Mouse (Mus musculus) CH12.LX (cell line): ENCODE measurements around the gene Ms4a10. TPM values are rescaled to one million over a fixed set of nuclear protein-coding genes. Genes with fewer than 3 reads are reported as not detected.

Experiments
- DNase-seq: peaks from one replicate; pipeline ENCODE4 v3.0.0-alpha.2; 2013; ENCODE audit errors: extremely low read depth
- H3K27ac ChIP-seq: 2 replicates; pipeline ENCODE4 v1.5.1; 2012; ENCODE audit warnings: low read depth, mild to moderate bottlenecking, control low read depth, moderate library complexity; ENCODE audit not compliant: insufficient read depth
- H3K27me3 ChIP-seq: replicated peaks from 2 replicates; pipeline ENCODE3; 2012; ENCODE audit warnings: inconsistent platforms
- H3K36me3 ChIP-seq, 2 experiments: replicated peaks in 1 of 2; 2 replicates each; pipeline versions ENCODE3 to v1.6.1; 2012; ENCODE audit warnings: inconsistent platforms in 1 of 2, low read length in 1 of 2, mild to moderate bottlenecking in 1 of 2, mixed read lengths in 1 of 2, moderate library complexity in 1 of 2; ENCODE audit not compliant: control insufficient read depth in 1 of 2, insufficient read depth in 1 of 2
- H3K4me1 ChIP-seq, 2 experiments: 2 replicates each; pipeline ENCODE4 v1.6.1; 2012; ENCODE audit warnings: inconsistent platforms in 1 of 2, moderate library complexity in 1 of 2; ENCODE audit not compliant: insufficient read depth in 2 of 2, control insufficient read depth in 1 of 2
- H3K4me2 ChIP-seq: 2 replicates; pipeline ENCODE4 v1.6.1; 2012; ENCODE audit warnings: low read depth, mild to moderate bottlenecking, control low read depth; ENCODE audit not compliant: poor library complexity, insufficient read depth, severe bottlenecking
- H3K4me3 ChIP-seq, 3 experiments: fragments of 150-350 bp in 1 of 3; sonication (generic) in 1 of 3; replicated peaks in 1 of 3; 2 replicates each; pipeline versions ENCODE3 to v1.5.1; 2011 to 2012; ENCODE audit warnings: low read depth in 2 of 3, low read length in 2 of 3, mild to moderate bottlenecking in 2 of 3, moderate library complexity in 2 of 3, control low read depth in 1 of 3, improper control_type of control experiment in 1 of 3, inconsistent platforms in 1 of 3, mixed read lengths in 1 of 3; ENCODE audit not compliant: poor library complexity in 1 of 3
- H3K79me2 ChIP-seq: replicated peaks from 2 replicates; pipeline ENCODE4 v1.6.1; 2012; ENCODE audit warnings: mild to moderate bottlenecking, moderate library complexity; ENCODE audit not compliant: control insufficient read depth, poor library complexity, insufficient read depth, severe bottlenecking; ENCODE audit errors: extremely low read depth
- H3K9ac ChIP-seq: 2 replicates; pipeline ENCODE4 v1.6.1; 2012; ENCODE audit warnings: low read depth, mild to moderate bottlenecking, control low read depth, moderate library complexity; ENCODE audit not compliant: insufficient read depth
- H3K9me3 ChIP-seq: replicated peaks from 2 replicates; pipeline ENCODE3; 2012; ENCODE audit warnings: low read length, inconsistent platforms, mixed read lengths
- CHD1 ChIP-seq: IDR thresholded peaks from 2 replicates; pipeline ENCODE4 v1.6.1; 2012; ENCODE audit warnings: low read depth, low read length, improper control_type of control experiment, inconsistent platforms
- CHD2 ChIP-seq: IDR thresholded peaks from 2 replicates; pipeline ENCODE4 v1.6.1; 2011; ENCODE audit warnings: low read length, improper control_type of control experiment
- CTCF ChIP-seq, 2 experiments: IDR thresholded peaks in 1 of 2; conservative IDR thresholded peaks in 1 of 2; 2 replicates each; pipeline ENCODE4 v1.5.1; 2011 to 2012; ENCODE audit warnings: low read depth in 2 of 2, low read length in 2 of 2, improper control_type of control experiment in 1 of 2, inconsistent platforms in 1 of 2, mild to moderate bottlenecking in 1 of 2, moderate library complexity in 1 of 2
- ETS1 ChIP-seq: conservative IDR thresholded peaks from 2 replicates; pipeline ENCODE4 v1.6.1; 2012; ENCODE audit warnings: low read depth, mild to moderate bottlenecking, inconsistent platforms, low read length, improper control_type of control experiment, moderate library complexity
- IRF4 ChIP-seq: IDR thresholded peaks from 2 replicates; pipeline ENCODE4 v1.6.1; 2014; ENCODE audit warnings: low read depth, mild to moderate bottlenecking, inconsistent platforms, low read length, improper control_type of control experiment
- JUN ChIP-seq: IDR thresholded peaks from 2 replicates; pipeline ENCODE4 v1.6.1; 2011; ENCODE audit warnings: low read depth, mild to moderate bottlenecking, low read length, improper control_type of control experiment, moderate library complexity; ENCODE audit not compliant: insufficient read depth
- JUND ChIP-seq: conservative IDR thresholded peaks from 2 replicates; pipeline ENCODE4 v1.6.1; 2011; ENCODE audit warnings: low read depth, low read length, improper control_type of control experiment
- KAT2A ChIP-seq: IDR thresholded peaks from 2 replicates; pipeline ENCODE4 v1.6.1; 2012; ENCODE audit warnings: low read length, improper control_type of control experiment, inconsistent platforms; ENCODE audit not compliant: insufficient replicate concordance
- MAX ChIP-seq: IDR thresholded peaks from 2 replicates; pipeline ENCODE4 v1.6.1; 2011; ENCODE audit warnings: low read length, improper control_type of control experiment
- MXI1 ChIP-seq: IDR thresholded peaks from 2 replicates; pipeline ENCODE4 v1.6.1; 2011; ENCODE audit warnings: mild to moderate bottlenecking, low read depth, low read length, improper control_type of control experiment
- NELFE ChIP-seq: IDR thresholded peaks from 2 replicates; pipeline ENCODE4 v1.6.1; 2011; ENCODE audit warnings: low read depth, low read length, improper control_type of control experiment
- NRF1 ChIP-seq: IDR thresholded peaks from 2 replicates; pipeline ENCODE4 v1.6.1; 2014; ENCODE audit warnings: low read depth, mild to moderate bottlenecking, inconsistent platforms, low read length, improper control_type of control experiment, moderate library complexity
- PAX5 ChIP-seq: IDR thresholded peaks from 2 replicates; pipeline ENCODE4 v1.6.1; 2012; ENCODE audit warnings: low read length, inconsistent platforms, mixed read lengths
- POLR2A ChIP-seq: IDR thresholded peaks from 2 replicates; pipeline ENCODE4 v1.6.1; 2011; ENCODE audit warnings: low read depth, mild to moderate bottlenecking, improper control_type of control experiment, low read length
- POLR2AphosphoS2 ChIP-seq: IDR thresholded peaks from 2 replicates; pipeline ENCODE4 v1.6.1; 2011; ENCODE audit warnings: low read depth, low read length, improper control_type of control experiment
- RAD21 ChIP-seq: IDR thresholded peaks from 2 replicates; pipeline ENCODE4 v1.6.1; 2011; ENCODE audit warnings: low read depth, mild to moderate bottlenecking, low read length, improper control_type of control experiment, moderate library complexity
- RCOR1 ChIP-seq: conservative IDR thresholded peaks from 2 replicates; pipeline ENCODE4 v1.6.1; 2012; ENCODE audit warnings: low read depth, mild to moderate bottlenecking, inconsistent platforms, low read length, improper control_type of control experiment
- SIN3A ChIP-seq: IDR thresholded peaks from 2 replicates; pipeline ENCODE4 v1.6.1; 2012; ENCODE audit warnings: low read length, improper control_type of control experiment, inconsistent platforms
- SMC3 ChIP-seq: IDR thresholded peaks from 2 replicates; pipeline ENCODE4 v1.6.1; 2011; ENCODE audit warnings: low read depth, low read length, improper control_type of control experiment
- USF1 ChIP-seq: IDR thresholded peaks from 2 replicates; pipeline ENCODE4 v1.6.1; 2014; ENCODE audit warnings: low read depth, mild to moderate bottlenecking, inconsistent platforms, low read length, improper control_type of control experiment
- ZKSCAN1 ChIP-seq: IDR thresholded peaks from 2 replicates; pipeline ENCODE4 v1.6.1; 2012; ENCODE audit warnings: low read depth, inconsistent platforms, low read length, improper control_type of control experiment, borderline replicate concordance
- dilution Hi-C: fragments of 300-500 bp; cut with MboI; formaldehyde crosslinking; loops from 2 replicates; pipeline ENCODE4 v1.14.3; 2020; ENCODE audit warnings: low sequenced_read_pairs; ENCODE audit not compliant: extremely low pct_unique_long_range_greater_than_20kb, extremely low pct_ligation_motif_present
- in situ Hi-C: fragments of 300-500 bp; cut with MboI; formaldehyde crosslinking; loops from 3 replicates; pipeline ENCODE4 v1.14.3; 2019; ENCODE audit warnings: low sequenced_read_pairs, low pct_ligation_motif_present, low pct_unique_long_range_greater_than_20kb, mixed read lengths
- polyA plus RNA-seq: library from polyadenylated mRNA; unstranded; fragments of >175 nt; gene quantifications from 2 replicates; pipeline ENCODE4 v1.2.1, GENCODE M21; 2012; ENCODE audit warnings: low read depth; ENCODE audit not compliant: insufficient read length
- total RNA-seq, 2 experiments: library from RNA; depleted of rRNA; stranded (reverse); fragments of 300-350 nt in 1 of 2; fragments of >200 nt in 1 of 2; gene quantifications; 2 replicates each; pipeline ENCODE4 v1.2.3; 2012 to 2014

Ms4a10 gene
- total and polyA plus RNA-seq, 3 experiments = not detected

DNA sequence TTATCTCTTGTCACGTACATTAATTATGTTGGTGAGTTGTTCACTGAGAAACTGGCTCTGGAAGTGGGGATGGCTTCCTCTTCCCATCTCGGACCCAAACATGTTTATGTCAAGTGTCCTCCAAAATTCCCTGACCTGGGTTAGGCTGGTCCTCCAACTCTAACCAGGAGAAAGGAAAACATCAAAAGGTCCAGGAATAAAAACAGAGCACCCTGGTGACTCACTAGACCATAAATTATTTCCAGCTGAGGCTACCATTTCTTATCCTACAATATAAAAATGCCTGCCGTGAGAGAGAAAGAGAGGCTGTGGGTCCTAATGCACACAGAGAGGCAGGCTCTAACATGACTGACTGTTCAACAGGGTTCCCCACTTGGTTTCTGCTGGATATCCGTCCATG, 50.2 kb downstream of the Ms4a10 start:
- no peaks in the 10 kb centered on the region for H3K9me3 ChIP-seq
- TF ChIP-seq RCOR1 (no peak), POLR2AphosphoS2 (no peak), SIN3A (no peak), SMC3 (no peak), CHD2 (no peak), IRF4 (no peak), MXI1 (no peak), ETS1 (no peak), JUN (no peak)
- no peak overlapping the region for H3K4me3 ChIP-seq
- H3K4me2 ChIP-seq = no peak overlapping the region
- no peak overlapping the region for H3K9ac ChIP-seq
- in situ Hi-C loops = no loop called here
- no peaks in the 10 kb centered on the region for H3K36me3 ChIP-seq
- peaks cover 0 to 15% of the 10 kb centered on the region in 2 experiments; a peak in 2 of 4 replicates for H3K4me1 ChIP-seq
- dilution Hi-C loops = no loop called here
- H3K27me3 ChIP-seq = peaks cover 2% of the 10 kb centered on the region
- no peaks in the 10 kb centered on the region for H3K79me2 ChIP-seq
- no peak overlapping the region for H3K27ac ChIP-seq
- DNase-seq = no peak

DNA sequence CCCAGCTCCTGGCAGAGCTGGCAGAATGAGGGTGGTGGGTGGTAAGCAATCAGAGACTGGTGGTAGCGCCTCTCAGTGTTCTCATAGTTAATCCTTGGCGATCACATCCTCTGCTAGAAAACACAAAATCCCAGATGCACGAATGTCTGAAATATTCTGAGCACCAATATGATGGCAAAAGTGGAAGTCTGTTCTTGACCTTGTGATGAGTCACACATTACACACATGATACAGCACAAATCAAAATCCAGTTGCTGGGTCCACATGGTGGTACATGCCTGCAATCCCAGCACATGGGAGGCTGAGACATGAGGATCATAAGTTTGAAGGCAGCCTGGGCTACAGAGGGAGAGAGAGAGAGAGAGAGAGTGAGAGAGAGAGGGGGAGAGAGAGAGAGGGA, 53.4 kb downstream of the Ms4a10 start:
- H3K79me2 ChIP-seq = no peaks in the 10 kb centered on the region
- H3K4me1 ChIP-seq = peaks cover 6 to 31% of the 10 kb centered on the region in 2 experiments
- in situ Hi-C loops = no loop called here
- H3K4me2 ChIP-seq = no peak overlapping the region
- no peak overlapping the region for H3K27ac ChIP-seq
- TF ChIP-seq PAX5 (no peak), IRF4 (no peak), RAD21 (no peak), NRF1 (no peak), NELFE (no peak), CHD1 (no peak), MAX (no peak), POLR2AphosphoS2 (no peak), ZKSCAN1 (no peak), CTCF (conservative IDR thresholded peaks at IDR 0.05 in 1 of 2, IDR thresholded peaks at IDR 0.05 in 1 of 2; ENCODE audit: low read depth in 2 of 2, low read length in 2 of 2) (no peak), MXI1 (no peak), POLR2A (no peak), JUND (no peak), SIN3A (no peak), USF1 (no peak), KAT2A (no peak)
- TF ChIP-seq, all 38 proteins: peak for 0
- no peaks in the 10 kb centered on the region for H3K36me3 ChIP-seq
- H3K4me3 ChIP-seq = no peak overlapping the region
- dilution Hi-C loops = no loop called here
- no peak overlapping the region for H3K9ac ChIP-seq
- H3K9me3 ChIP-seq = no peaks in the 10 kb centered on the region
- H3K27me3 ChIP-seq = no peaks in the 10 kb centered on the region
- DNase-seq = no peak
